8 mouse cellular contexts compared by ENCODE assay signal in genomic region chr6:83078324-83078858, GRCm38 (mm10). TPM values are rescaled to one million over a fixed set of nuclear protein-coding genes. Genes with fewer than 3 reads are reported as not detected.
DNase-seq lines count a peak whose midpoint lies in the region; ATAC-seq lines count a peak whose summit lies in the region.

No protein-coding gene starts in this region.

- no peaks in the 10 kb centered on the region for H3K9me3 ChIP-seq in heart, embryonic 13.5 days
- H3K9me3 ChIP-seq in liver, embryonic 12.5 days (replicated peaks) = no peaks in the 10 kb centered on the region
- H3K9me3 ChIP-seq in stomach, embryonic 15.5 days = no peaks in the 10 kb centered on the region

- H3K4me3 ChIP-seq in heart, embryonic 13.5 days = peak overlapping the region; percentile 80
- peak overlapping the region; percentile 78 for H3K4me3 ChIP-seq in liver, embryonic 12.5 days
- H3K4me3 ChIP-seq in stomach, embryonic 15.5 days (replicated peaks) = peak overlapping the region; percentile 66

- peak; percentile 93 for ATAC-seq in erythroid progenitor cell, adult 5-6 weeks (replicated peaks; ENCODE audit: low FRiP score, poor library complexity, severe bottlenecking)
- peak; percentile 84 for ATAC-seq in heart, embryonic 13.5 days (ENCODE audit: extremely low read depth, insufficient number of reproducible peaks, low FRiP score, low TSS enrichment)
- peak; percentile 90 for ATAC-seq in liver, embryonic 12.5 days
- peak; percentile 92 for ATAC-seq in stomach, embryonic 15.5 days (ENCODE audit: insufficient read depth, low FRiP score, low read depth)

- DNase-seq in CD4-positive helper T cell, adult 2 months (ENCODE audit: low read depth, low spot score) = peak; percentile 97
- DNase-seq in brain, embryonic 18.5 days (ENCODE audit: low read depth, low spot score) = peak; percentile 95
- peak; percentile 100 for DNase-seq in kidney, postnatal 10 days
- DNase-seq in natural killer cell, adult 2 months (ENCODE audit: low spot score in 2 of 2) = peak; percentile 99

- H3K4me1 ChIP-seq in heart, embryonic 13.5 days = peaks cover 14% of the 10 kb centered on the region
- peaks cover 27% of the 10 kb centered on the region for H3K4me1 ChIP-seq in liver, embryonic 12.5 days
- H3K4me1 ChIP-seq in stomach, embryonic 15.5 days = peaks cover 8% of the 10 kb centered on the region; the same call in 1 of the 2 replicates

- peak overlapping the region; percentile 72 for H3K27ac ChIP-seq in heart, embryonic 13.5 days (replicated peaks)
- peak overlapping the region; percentile 85 for H3K27ac ChIP-seq in liver, embryonic 12.5 days
- H3K27ac ChIP-seq in stomach, embryonic 15.5 days = peak overlapping the region; percentile 87

- H3K27me3 ChIP-seq in heart, embryonic 13.5 days (replicated peaks) = peaks cover 61% of the 10 kb centered on the region
- H3K27me3 ChIP-seq in liver, embryonic 12.5 days (replicated peaks) = peaks cover 58% of the 10 kb centered on the region
- H3K27me3 ChIP-seq in stomach, embryonic 15.5 days (replicated peaks) = peaks cover 43% of the 10 kb centered on the region

- peaks cover 29% of the 10 kb centered on the region for H3K36me3 ChIP-seq in heart, embryonic 13.5 days
- H3K36me3 ChIP-seq in liver, embryonic 12.5 days = peaks cover 32% of the 10 kb centered on the region
- no peaks in the 10 kb centered on the region for H3K36me3 ChIP-seq in stomach, embryonic 15.5 days

- peak overlapping the region; percentile 100 for H3K4me2 ChIP-seq in heart, embryonic 13.5 days
- H3K4me2 ChIP-seq in liver, embryonic 12.5 days = peak overlapping the region; percentile 83
- peak overlapping the region; percentile 98 for H3K4me2 ChIP-seq in stomach, embryonic 15.5 days

- WGBS in heart, embryonic 13.5 days = 0% methylated on average over 46 of the region's 46 CpGs
- WGBS in liver, embryonic 12.5 days (ENCODE audit: insufficient replicate concordance) = under 1% methylated on average over 46 of the region's 46 CpGs
- WGBS in stomach, embryonic 15.5 days = under 1% methylated on average over 46 of the region's 46 CpGs

- peak overlapping the region; percentile 92 for H3K9ac ChIP-seq in heart, embryonic 13.5 days
- H3K9ac ChIP-seq in liver, embryonic 12.5 days = peak overlapping the region; percentile 78
- H3K9ac ChIP-seq in stomach, embryonic 15.5 days = peak overlapping the region; percentile 53

RNA-seq across cellular contexts. Expression of gene Pcgf1, which starts 0.7 kb away (rescaled TPM):
- 49.5 and 81.1 TPM in 2 replicates for total RNA-seq in erythroid progenitor cell, adult 5-6 weeks (2015; ENCODE audit: low replicate concordance)
- 7.6 and 21.1 TPM in 2 replicates for total RNA-seq in erythroid progenitor cell, adult 5-6 weeks (2017; ENCODE audit: low replicate concordance)
- polyA plus RNA-seq in heart, embryonic 13.5 days (2015; fragmentation: Nextera tagmentation; extraction: Ambion mirVana) = 14.8 and 19.5 TPM in 2 replicates
- polyA plus RNA-seq in liver, embryonic 12.5 days (2016; fragmentation: Nextera tagmentation; extraction: Ambion mirVana) = 20.8 and 23.3 TPM in 2 replicates
- 29.6 and 34.6 TPM in 2 replicates for polyA plus RNA-seq in stomach, embryonic 15.5 days (2015; fragmentation: Nextera tagmentation; extraction: Ambion mirVana)

RNA-seq across cellular contexts. Expression of gene Lbx2, which starts 7.8 kb away (rescaled TPM):
- total RNA-seq in erythroid progenitor cell, adult 5-6 weeks (2015; ENCODE audit: low replicate concordance) = not detected in 2 replicates
- total RNA-seq in erythroid progenitor cell, adult 5-6 weeks (2017; ENCODE audit: low replicate concordance) = not detected in 2 replicates
- 0.20 TPM in 1 of 2 replicates, not detected in the other for polyA plus RNA-seq in heart, embryonic 13.5 days (2015; fragmentation: Nextera tagmentation; extraction: Ambion mirVana)
- polyA plus RNA-seq in liver, embryonic 12.5 days (2016; fragmentation: Nextera tagmentation; extraction: Ambion mirVana) = 0.25 and 0.44 TPM in 2 replicates
- polyA plus RNA-seq in stomach, embryonic 15.5 days (2015; fragmentation: Nextera tagmentation; extraction: Ambion mirVana) = 0.59 and 0.63 TPM in 2 replicates

RNA-seq across cellular contexts. Expression of gene Tlx2, which starts 8.3 kb away (rescaled TPM):
- total RNA-seq in erythroid progenitor cell, adult 5-6 weeks (2015; ENCODE audit: low replicate concordance) = not detected in 2 replicates
- total RNA-seq in erythroid progenitor cell, adult 5-6 weeks (2017; ENCODE audit: low replicate concordance) = not detected in 2 replicates
- polyA plus RNA-seq in heart, embryonic 13.5 days (2015; fragmentation: Nextera tagmentation; extraction: Ambion mirVana) = 0.23 and 1.0 TPM in 2 replicates
- 0.11 and 0.42 TPM in 2 replicates for polyA plus RNA-seq in liver, embryonic 12.5 days (2016; fragmentation: Nextera tagmentation; extraction: Ambion mirVana)
- 7.5 and 9.3 TPM in 2 replicates for polyA plus RNA-seq in stomach, embryonic 15.5 days (2015; fragmentation: Nextera tagmentation; extraction: Ambion mirVana)

RNA-seq across cellular contexts. Expression of gene Dqx1, which starts 20.7 kb away (rescaled TPM):
- 2.5 and 6.8 TPM in 2 replicates for total RNA-seq in erythroid progenitor cell, adult 5-6 weeks (2015; ENCODE audit: low replicate concordance)
- total RNA-seq in erythroid progenitor cell, adult 5-6 weeks (2017; ENCODE audit: low replicate concordance) = 3.7 and 3.9 TPM in 2 replicates
- polyA plus RNA-seq in heart, embryonic 13.5 days (2015; fragmentation: Nextera tagmentation; extraction: Ambion mirVana) = 0.41 and 0.62 TPM in 2 replicates
- 5.0 and 5.4 TPM in 2 replicates for polyA plus RNA-seq in liver, embryonic 12.5 days (2016; fragmentation: Nextera tagmentation; extraction: Ambion mirVana)
- 5.4 and 7.1 TPM in 2 replicates for polyA plus RNA-seq in stomach, embryonic 15.5 days (2015; fragmentation: Nextera tagmentation; extraction: Ambion mirVana)

RNA-seq across cellular contexts. Expression of gene Ccdc142, which starts 23.0 kb away (rescaled TPM):
- 1.1 TPM in 1 of 2 replicates, not detected in the other for total RNA-seq in erythroid progenitor cell, adult 5-6 weeks (2015; ENCODE audit: low replicate concordance)
- 3.7 TPM in 1 of 2 replicates, not detected in the other for total RNA-seq in erythroid progenitor cell, adult 5-6 weeks (2017; ENCODE audit: low replicate concordance)
- 1.5 and 1.7 TPM in 2 replicates for polyA plus RNA-seq in heart, embryonic 13.5 days (2015; fragmentation: Nextera tagmentation; extraction: Ambion mirVana)
- 1.5 and 1.9 TPM in 2 replicates for polyA plus RNA-seq in liver, embryonic 12.5 days (2016; fragmentation: Nextera tagmentation; extraction: Ambion mirVana)
- polyA plus RNA-seq in stomach, embryonic 15.5 days (2015; fragmentation: Nextera tagmentation; extraction: Ambion mirVana) = 2.5 and 3.6 TPM in 2 replicates

Comparison
In these comparisons a context has a peak if more than half of its experiments do, and no peak if none do; other contexts are left out.
1. Peak in every context shown above with its lines: DNase-seq, ATAC-seq, H3K4me3 ChIP-seq and H3K27ac ChIP-seq.